Mouse (Mus musculus) cerebellum, adult 18-20 months (tissue): ENCODE measurements around the gene Ubr2.
A peak's percentile ranks its signal among the peaks of the same experiment; 100 is the strongest.

Experiments
- DNase-seq, 2 experiments: peaks; one replicate each; pipeline ENCODE4 v3.0.0; 2021

The Ubr2 gene

GRCm38 (mm10) chr17:46926192-46926591 lies 84.2 kb downstream of the Ubr2 start:
- DNase-seq = no peak

- no peak for DNase-seq
Observed at GRCm38 (mm10) chr17:46920855-46921254, 89.5 kb downstream of the Ubr2 start.

GRCm38 (mm10) chr17:46918951-46919350 lies 91.4 kb downstream of the Ubr2 start:
- no peak for DNase-seq

DNA sequence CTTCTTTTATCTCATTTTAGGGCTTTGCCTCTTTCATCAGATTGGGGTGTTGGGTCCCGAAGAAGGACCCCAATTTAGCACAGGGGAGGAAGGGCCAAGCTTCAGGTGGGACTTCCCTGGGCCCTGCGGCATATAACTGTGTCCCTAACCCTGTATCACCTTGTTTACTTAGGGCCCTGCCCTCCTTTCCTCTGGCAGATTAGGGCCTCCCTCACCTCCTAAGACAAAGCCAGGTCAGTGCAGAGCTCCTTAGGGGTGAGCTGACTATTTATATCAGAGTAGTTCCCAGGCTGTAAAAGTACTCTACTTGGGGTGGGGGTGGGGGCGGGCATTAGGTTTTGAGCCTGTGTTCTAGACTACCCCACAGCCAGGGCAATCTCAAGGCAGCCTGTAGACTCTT lies 95.2 kb downstream of the Ubr2 start:
- no peak for DNase-seq

DNA sequence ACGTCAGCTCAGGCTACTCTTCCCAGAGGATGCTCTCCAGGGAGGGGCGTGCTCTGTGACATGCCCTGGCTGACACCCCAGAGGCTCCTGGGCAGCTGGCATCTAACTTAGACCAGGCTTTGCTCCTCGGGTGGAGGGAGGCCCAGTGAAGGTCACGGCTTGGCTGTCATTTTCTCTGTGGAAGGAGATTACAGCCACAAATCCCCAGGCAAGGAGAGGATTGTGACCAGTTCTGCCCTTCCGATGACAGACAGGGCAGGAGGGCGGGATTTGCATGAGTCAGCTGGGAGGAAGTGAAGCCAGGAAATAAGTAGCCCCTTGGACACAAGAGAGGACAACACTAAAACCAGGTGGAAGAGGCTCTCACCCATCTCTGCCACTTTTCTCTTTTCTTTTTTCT lies 98.0 kb downstream of the Ubr2 start:
- no peak for DNase-seq

- DNase-seq = no peak
Observed at GRCm38 (mm10) chr17:46910186-46910585, 100.2 kb downstream of the Ubr2 start, which contains the start of gene Prph2. Gene Prph2 (plus strand): TSS chr17:46910459.

DNA sequence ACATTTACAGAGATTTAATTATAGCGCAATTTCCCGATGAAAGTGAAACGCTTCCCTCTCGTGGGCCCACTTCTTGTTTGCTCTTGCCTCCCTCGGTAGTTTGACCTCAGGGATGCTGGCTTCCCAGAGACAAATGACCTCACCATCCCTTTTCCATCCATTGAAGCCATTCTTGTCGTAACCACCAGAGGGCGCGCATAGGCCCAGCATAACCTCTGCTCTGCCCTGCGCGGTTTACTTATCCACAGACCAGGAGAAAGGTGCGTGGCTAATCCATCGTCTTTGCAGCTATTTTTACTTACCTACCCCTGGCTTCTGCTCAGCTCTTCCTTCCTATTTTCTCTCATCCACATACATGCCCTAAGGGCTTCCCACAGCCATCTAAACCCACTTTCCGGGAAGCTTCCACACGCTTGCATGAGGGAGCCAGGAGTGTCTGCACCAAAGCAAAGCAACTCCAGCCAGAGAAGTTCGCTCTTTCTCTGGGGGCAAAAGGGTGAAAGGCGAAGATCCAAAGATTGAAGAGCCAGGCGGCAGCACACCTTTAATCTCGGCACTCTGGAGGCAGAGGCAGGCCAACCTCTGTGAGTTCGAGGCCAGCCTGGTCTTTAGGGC lies 106.4 kb downstream of the Ubr2 start:
- peak; percentile 90 for DNase-seq

DNA sequence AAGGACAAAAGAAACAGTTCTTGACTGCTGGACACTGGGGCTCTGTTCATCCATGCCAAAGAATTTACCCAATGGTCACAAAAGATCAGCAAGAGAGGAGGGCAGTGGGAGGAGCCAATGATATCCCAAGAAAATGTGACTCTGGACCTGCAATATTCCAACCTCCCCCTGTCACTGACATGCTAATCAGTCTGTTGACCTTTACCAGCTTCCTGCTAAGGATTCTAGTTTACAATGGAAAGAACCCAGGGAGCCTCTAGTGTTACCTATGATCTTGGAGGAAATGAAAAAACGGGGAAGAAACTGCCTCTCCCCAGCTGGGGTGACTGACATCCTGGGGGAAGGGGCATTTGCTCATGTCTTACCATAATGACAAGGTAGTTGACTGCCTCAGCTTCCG lies 109.4 kb downstream of the Ubr2 start:
- DNase-seq = no peak

DNA sequence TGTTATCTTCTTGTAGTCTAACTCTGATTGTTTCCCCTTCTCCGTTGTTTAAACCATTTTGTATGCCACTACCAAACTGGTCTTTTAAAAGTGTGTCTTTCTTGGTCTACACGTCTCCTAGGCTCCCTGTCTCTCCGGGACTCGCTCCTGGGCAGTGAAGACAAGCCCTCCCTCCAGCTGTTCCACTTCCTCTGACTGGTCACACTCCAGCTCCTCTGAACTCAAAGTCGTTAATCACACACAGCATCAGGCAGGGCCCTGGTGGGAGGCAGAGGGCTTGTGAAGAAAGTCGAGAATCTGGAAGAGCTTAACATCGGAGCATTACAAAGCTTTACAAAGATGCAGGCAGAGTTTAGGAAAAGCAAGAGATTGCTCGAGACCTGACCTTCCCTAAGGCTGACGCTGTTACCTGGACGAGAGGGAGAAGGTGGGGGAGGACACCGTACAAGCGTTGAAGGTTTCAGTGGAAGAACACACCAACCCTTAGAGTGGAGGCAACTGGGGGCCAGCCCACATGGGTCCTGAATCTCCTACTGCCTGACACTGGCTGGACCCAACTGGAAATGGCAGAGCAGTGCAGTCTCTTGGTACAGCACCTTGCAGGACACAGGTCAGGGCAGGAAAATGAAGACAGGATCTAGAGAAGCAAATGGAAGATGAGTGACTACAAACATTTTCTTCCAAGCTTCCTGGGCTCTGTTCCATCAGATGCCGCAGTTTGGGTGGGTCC lies 113.0 kb downstream of the Ubr2 start:
- no peak for DNase-seq

GRCm38 (mm10) chr17:46895426-46895825 lies 114.9 kb downstream of the Ubr2 start:
- no peak for DNase-seq

DNA sequence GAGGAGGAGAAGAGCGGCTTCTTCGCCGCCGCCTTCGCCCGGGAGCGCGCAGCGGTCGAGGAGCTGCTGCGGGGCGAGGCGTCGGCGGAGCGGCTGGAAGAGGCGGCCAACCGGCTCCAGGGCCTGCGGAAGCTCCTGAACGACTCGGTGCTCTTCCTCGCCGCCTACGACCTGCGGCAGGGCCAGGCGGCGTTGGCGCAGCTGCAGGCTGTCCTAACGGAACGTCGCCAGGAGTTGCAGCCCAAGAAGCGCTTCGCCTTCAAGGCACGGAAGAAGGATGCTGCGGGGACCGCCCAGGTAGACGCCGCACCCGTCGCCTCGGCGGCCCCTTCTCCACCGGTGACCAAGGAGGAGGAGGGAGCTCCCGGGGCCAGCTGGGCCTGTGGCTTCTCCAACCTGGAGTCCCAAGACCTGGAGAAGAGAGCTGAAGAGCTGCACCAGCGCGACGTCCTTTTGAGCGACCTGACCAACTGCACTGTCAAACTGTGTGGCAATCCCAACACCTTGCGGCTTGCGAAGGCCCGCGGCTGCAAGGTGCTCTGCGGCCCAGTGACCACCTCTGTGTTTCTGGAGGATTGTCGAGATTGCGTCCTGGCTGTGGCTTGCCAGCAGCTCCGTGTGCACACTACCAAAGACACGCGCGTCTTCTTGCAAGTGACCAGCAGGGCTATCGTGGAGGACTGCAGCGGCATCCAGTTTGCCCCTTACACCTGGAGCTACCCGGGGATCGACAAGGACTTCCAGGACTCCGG lies 119.3 kb downstream of the Ubr2 start:
- peak; percentile 54 to 70 for DNase-seq

- peak; percentile 97 to 98 for DNase-seq
Observed at GRCm38 (mm10) chr17:46890116-46890815, 120.1 kb downstream of the Ubr2 start, which contains the start of gene Tbcc. Gene Tbcc (plus strand): TSS chr17:46890684.

- peak; percentile 83 to 88 for DNase-seq
Observed at GRCm38 (mm10) chr17:46889450-46890084, 120.8 kb downstream of the Ubr2 start.

- peak; percentile 69 to 76 for DNase-seq
Observed at GRCm38 (mm10) chr17:46888511-46889212, 121.7 kb downstream of the Ubr2 start.

- peak in 1 of 2 experiments; percentile 37 for DNase-seq
Observed at GRCm38 (mm10) chr17:46885910-46886643, 124.3 kb downstream of the Ubr2 start.

- no peak for DNase-seq
Observed at GRCm38 (mm10) chr17:46885218-46885909, 125.0 kb downstream of the Ubr2 start.

DNA sequence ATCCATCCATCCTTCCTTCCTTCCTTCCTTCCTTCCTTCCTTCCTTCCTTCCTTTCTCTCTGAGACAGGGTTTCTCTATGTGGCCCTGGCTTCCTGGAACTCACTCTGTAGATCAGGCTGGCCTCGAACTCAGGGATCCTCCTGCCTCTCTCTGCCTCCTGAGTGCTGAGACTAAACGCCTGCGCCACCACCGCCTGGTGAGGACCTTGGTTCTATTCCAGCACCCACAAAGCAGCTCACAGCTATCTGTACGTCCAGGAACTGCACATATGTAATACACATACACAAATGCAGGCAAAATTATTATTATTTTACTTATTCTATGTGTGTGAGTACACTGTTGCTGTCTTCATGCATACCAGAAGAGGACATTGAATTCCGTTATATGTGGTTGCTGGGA lies 125.6 kb downstream of the Ubr2 start:
- no peak for DNase-seq

GRCm38 (mm10) chr17:46883107-46883506 lies 127.2 kb downstream of the Ubr2 start:
- no peak for DNase-seq

DNA sequence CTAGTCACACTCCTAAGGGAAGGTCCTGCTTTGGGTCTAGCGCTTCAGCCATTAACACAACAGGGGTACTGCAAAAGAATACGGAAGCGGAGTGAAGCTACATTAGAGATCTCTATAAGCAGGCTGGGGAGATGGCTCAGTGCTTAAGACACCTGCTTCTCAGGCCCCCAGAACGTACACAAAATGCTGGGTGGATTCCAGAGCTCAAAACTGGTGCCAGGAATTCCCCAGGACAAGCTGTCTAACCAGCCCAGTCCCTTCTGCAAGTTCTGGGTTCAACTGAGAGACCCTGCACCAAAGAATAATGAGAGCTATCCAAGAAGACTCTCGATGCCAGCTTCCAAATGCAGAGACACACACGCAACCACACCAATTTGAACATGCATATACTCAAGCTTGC lies 128.6 kb downstream of the Ubr2 start:
- DNase-seq = no peak

- no peak for DNase-seq
Observed at GRCm38 (mm10) chr17:46880322-46880721, 130.0 kb downstream of the Ubr2 start.
